Mouse (Mus musculus) heart, adult 2 months (tissue): ENCODE data around the gene Tmtc2. TPM values are rescaled to one million over a fixed set of nuclear protein-coding genes. Genes with fewer than 3 reads are reported as not detected.

Experiments used
- DNase-seq, 2 experiments: peaks; one replicate each; pipeline ENCODE4 v3.0.0; 2021
- H3K27ac ChIP-seq: fragments of 200-600 bp; 2 replicates; pipeline ENCODE4 v1.8.1; 2022
- H3K27me3 ChIP-seq: fragments of 200-500 bp; 2 replicates; pipeline ENCODE4 v1.6.1; 2012; ENCODE audit warnings: mild to moderate bottlenecking, low read length, inconsistent platforms, mixed read lengths; ENCODE audit not compliant: control insufficient read depth, insufficient read depth
- H3K36me3 ChIP-seq: fragments of 200-500 bp; 2 replicates; pipeline ENCODE4 v1.6.1; 2012; ENCODE audit warnings: low read length, inconsistent platforms; ENCODE audit not compliant: control insufficient read depth, insufficient read depth
- H3K4me1 ChIP-seq: fragments of 200-500 bp; 2 replicates; pipeline ENCODE4 v1.6.1; 2011; ENCODE audit warnings: low read length; ENCODE audit not compliant: control insufficient read depth, insufficient read depth
- H3K4me3 ChIP-seq: fragments of 200-600 bp; 2 replicates; pipeline ENCODE4 v1.8.1; 2022
- H3K79me2 ChIP-seq: fragments of 200-500 bp; replicated peaks from 2 replicates; pipeline ENCODE4 v1.6.1; 2012; ENCODE audit warnings: mild to moderate bottlenecking, inconsistent platforms, low read length, moderate library complexity, mixed read lengths; ENCODE audit not compliant: control insufficient read depth, insufficient read depth
- H3K9ac ChIP-seq: fragments of 200-500 bp; 2 replicates; pipeline ENCODE4 v1.6.1; 2012; ENCODE audit warnings: low read depth, mild to moderate bottlenecking, control low read depth, inconsistent platforms, low read length, mixed read lengths
- CTCF ChIP-seq: fragments of 200-600 bp; IDR thresholded peaks from 2 replicates; pipeline ENCODE4 v1.8.1; 2022; ENCODE audit warnings: antibody characterized with exemption, mild to moderate bottlenecking, moderate library complexity
- EP300 ChIP-seq: fragments of 200-500 bp; IDR thresholded peaks from 2 replicates; pipeline ENCODE4 v1.6.1; 2011; ENCODE audit warnings: low read depth, low read length, control low read depth; ENCODE audit not compliant: insufficient read depth
- POLR2A ChIP-seq: fragments of 200-500 bp; IDR thresholded peaks from 2 replicates; pipeline ENCODE4 v1.6.1; 2011; ENCODE audit warnings: mild to moderate bottlenecking, low read depth, low read length, control low read depth; ENCODE audit not compliant: insufficient read depth
- WGBS: fragments of 180-500 bp; shearing (Covaris S2); methylation state at CpG from one replicate; pipeline ENCODE4 v1.1.7; 2018; 5-methylcytosine and 5-hydroxymethylcytosine counted together
- intact Hi-C: fragments of 180-260 bp; cut with DNase I; formaldehyde crosslinking; loops from one replicate; pipeline ENCODE4 v1.15.1; 2025
- polyA plus RNA-seq: library from polyadenylated mRNA; depleted of rRNA; stranded (reverse); fragments of >200 nt; gene quantifications from 2 replicates; pipeline ENCODE4 v1.2.3, GENCODE M21; 2012
- total RNA-seq, 2 experiments: library from RNA; stranded (reverse); gene quantifications; 2 replicates each; pipeline ENCODE4 v1.2.3; 2021

The Tmtc2 gene
- total and polyA plus RNA-seq, 3 experiments = 2.6 to 4.4 (median 4.4) TPM

- Histone ChIP-seq H3K36me3 (no peaks in the 10 kb centered on the region; the same call in 1 of the 2 replicates), H3K4me1 (no peaks in the 10 kb centered on the region), H3K27ac (no peak overlapping the region), H3K27me3 (no peaks in the 10 kb centered on the region), H3K4me3 (no peak overlapping the region), H3K79me2 (no peaks in the 10 kb centered on the region), H3K9ac (no peak overlapping the region)
- WGBS = 87% methylated on average over 6 of the region's 6 CpGs
- intact Hi-C loops = no loop called here
- DNase-seq = no peak
- TF ChIP-seq EP300 (no peak), POLR2A (no peak), CTCF (no peak)
These were observed 32.2 kb downstream of the Tmtc2 start for GRCm38 (mm10) chr10:105542081-105542480.

- 56% methylated on average over 5 of the region's 5 CpGs for WGBS
These were observed 34.6 kb downstream of the Tmtc2 start for GRCm38 (mm10) chr10:105539697-105540096.

GRCm38 (mm10) chr10:105536910-105537309 is 37.3 kb downstream of the Tmtc2 start:
- no peaks in the 10 kb centered on the region for H3K79me2 ChIP-seq
- no peak overlapping the region for H3K27ac ChIP-seq
- H3K27me3 ChIP-seq = no peaks in the 10 kb centered on the region
- TF ChIP-seq CTCF (no peak), EP300 (no peak), POLR2A (no peak)
- 58% methylated on average over 4 of the region's 4 CpGs for WGBS
- no peak overlapping the region for H3K4me3 ChIP-seq
- DNase-seq = no peak
- H3K4me1 ChIP-seq = no peaks in the 10 kb centered on the region; the same call in 1 of the 2 replicates
- intact Hi-C loops = no loop called here
- H3K36me3 ChIP-seq = no peaks in the 10 kb centered on the region; the same call in 1 of the 2 replicates
- H3K9ac ChIP-seq = no peak overlapping the region

More at GRCm38 (mm10) chr10:105539697-105540096, 34.6 kb downstream of the Tmtc2 start:
- Histone ChIP-seq H3K36me3 (no peaks in the 10 kb centered on the region; the same call in 1 of the 2 replicates), H3K79me2 (no peaks in the 10 kb centered on the region), H3K27me3 (no peaks in the 10 kb centered on the region), H3K4me1 (no peaks in the 10 kb centered on the region; the same call in 1 of the 2 replicates), H3K4me3 (no peak overlapping the region), H3K9ac (no peak overlapping the region), H3K27ac (no peak overlapping the region)
- no peak for DNase-seq
- TF ChIP-seq EP300 = no peak
- no peak for TF ChIP-seq POLR2A
- TF ChIP-seq CTCF = no peak
- intact Hi-C loops = no loop called here

- Histone ChIP-seq H3K27ac (no peak overlapping the region), H3K27me3 (no peaks in the 10 kb centered on the region), H3K36me3 (no peaks in the 10 kb centered on the region; the same call in 1 of the 2 replicates), H3K79me2 (no peaks in the 10 kb centered on the region), H3K4me3 (no peak overlapping the region), H3K4me1 (no peaks in the 10 kb centered on the region; the same call in 1 of the 2 replicates), H3K9ac (no peak overlapping the region)
- intact Hi-C loops = no loop called here
- no peak for DNase-seq
- TF ChIP-seq EP300 (no peak), CTCF (no peak), POLR2A (no peak)
These were observed 38.4 kb downstream of the Tmtc2 start for GRCm38 (mm10) chr10:105535848-105536247.

- no peak overlapping the region for H3K4me3 ChIP-seq
- intact Hi-C loops = no loop called here
- H3K27ac ChIP-seq = no peak overlapping the region
- H3K27me3 ChIP-seq = no peaks in the 10 kb centered on the region
- H3K79me2 ChIP-seq = no peaks in the 10 kb centered on the region
- no peaks in the 10 kb centered on the region; the same call in 1 of the 2 replicates for H3K4me1 ChIP-seq
- 56% methylated on average over 7 of the region's 7 CpGs for WGBS
- DNase-seq = no peak
- TF ChIP-seq EP300 (no peak), CTCF (no peak), POLR2A (no peak)
- H3K9ac ChIP-seq = no peak overlapping the region
- H3K36me3 ChIP-seq = no peaks in the 10 kb centered on the region; the same call in 1 of the 2 replicates
These were observed 41.5 kb downstream of the Tmtc2 start for GRCm38 (mm10) chr10:105532747-105533146.

GRCm38 (mm10) chr10:105532019-105532525 is 42.2 kb downstream of the Tmtc2 start:
- no peak for TF ChIP-seq CTCF
- no peak for TF ChIP-seq POLR2A
- 91% methylated on average over 5 of the region's 5 CpGs for WGBS

More at GRCm38 (mm10) chr10:105532019-105532525, 42.2 kb downstream of the Tmtc2 start:
- Histone ChIP-seq H3K9ac (no peak overlapping the region), H3K27me3 (no peaks in the 10 kb centered on the region), H3K4me3 (no peak overlapping the region), H3K36me3 (no peaks in the 10 kb centered on the region; the same call in 1 of the 2 replicates), H3K79me2 (no peaks in the 10 kb centered on the region), H3K27ac (no peak overlapping the region), H3K4me1 (no peaks in the 10 kb centered on the region; the same call in 1 of the 2 replicates)
- DNase-seq = no peak
- intact Hi-C loops = no loop called here
